In the genomic region with DNA sequence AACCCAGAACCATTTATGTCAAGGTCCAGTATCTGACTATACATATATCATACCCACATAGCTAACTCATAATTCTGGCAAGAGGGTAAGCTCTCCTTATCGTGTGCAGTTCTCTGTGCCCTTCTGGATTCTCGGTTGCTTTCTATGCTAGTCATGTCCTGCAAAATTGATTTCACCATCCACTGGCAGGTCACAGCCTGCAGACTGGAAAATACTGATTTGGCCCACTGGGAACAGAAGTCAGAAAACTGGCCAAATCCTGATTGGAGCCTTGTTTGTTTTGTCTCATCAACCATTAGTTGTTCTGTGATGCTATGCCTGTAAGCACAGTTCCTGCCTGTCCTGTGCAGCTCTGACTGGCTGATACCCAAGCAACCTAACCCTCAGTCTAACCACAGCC, we compare ENCODE assay signal across 28 mouse cellular contexts. TPM values are rescaled to one million over a fixed set of nuclear protein-coding genes. Genes with fewer than 3 reads are reported as not detected.
DNase-seq lines count a peak whose midpoint lies in the region; ATAC-seq and TF ChIP-seq lines count a peak whose summit lies in the region.
"Had no signal": no experiment of that assay in that cellular context is flagged by ENCODE, and none has a peak within 500 bp of the region (broad histone marks: within the 10 kb centered on the region; RNA-seq: fewer than 3 reads in every experiment).

No protein-coding gene starts in this region.

- no peak for TF ChIP-seq POLR2A in liver, adult 2 months (IDR thresholded peaks at IDR 0.05; ENCODE audit: extremely low read depth, insufficient read depth, low read length)

- H3K4me2 ChIP-seq in liver, embryonic 12.5 days: no peak overlapping the region
- H3K4me2 ChIP-seq: embryonic facial prominence, embryonic 13.5 days; embryonic facial prominence, embryonic 15.5 days; forebrain, embryonic 13.5 days; forebrain, embryonic 15.5 days had no signal

- no peak for TF ChIP-seq CTCF in liver, adult 2 months (IDR thresholded peaks at IDR 0.05; ENCODE audit: low read depth, low read length)

- no peaks in the 10 kb centered on the region for H3K27me3 ChIP-seq in liver, adult 2 months (ENCODE audit: control insufficient read depth, insufficient read depth, low read length)
- peaks cover 35% of the 10 kb centered on the region for H3K27me3 ChIP-seq in liver, embryonic 12.5 days (replicated peaks)
- H3K27me3 ChIP-seq: CH12.LX; embryonic facial prominence, embryonic 13.5 days; embryonic facial prominence, embryonic 15.5 days; forebrain, embryonic 13.5 days; forebrain, embryonic 15.5 days; Patski had no signal

- ATAC-seq in liver, embryonic 12.5 days: no peak
- ATAC-seq: activated CD4-positive, CD25-positive, alpha-beta regulatory T cell, adult 4 months; CD4-positive, CD25-positive, alpha-beta regulatory T cell, adult 4 months; forebrain, embryonic 13.5 days; forebrain, embryonic 15.5 days; forebrain, postnatal 0 days; Patski had no signal

- H3K4me3 ChIP-seq in liver, adult 2 months (ENCODE audit: insufficient read depth, low read depth, low read length): no peak overlapping the region
- no peak overlapping the region for H3K4me3 ChIP-seq in liver, embryonic 12.5 days
- H3K4me3 ChIP-seq: embryonic facial prominence, embryonic 13.5 days; embryonic facial prominence, embryonic 15.5 days; erythroblast, embryonic 14.5 days; forebrain, embryonic 13.5 days; forebrain, embryonic 15.5 days had no signal

- H3K79me2 ChIP-seq in liver, adult 2 months (ENCODE audit: control insufficient read depth, insufficient read depth, low read length): no peaks in the 10 kb centered on the region

- no peaks in the 10 kb centered on the region for H3K36me3 ChIP-seq in liver, adult 2 months (ENCODE audit: control insufficient read depth, insufficient read depth, low read length)
- H3K36me3 ChIP-seq in liver, embryonic 12.5 days: no peaks in the 10 kb centered on the region
- H3K36me3 ChIP-seq: embryonic facial prominence, embryonic 13.5 days; embryonic facial prominence, embryonic 15.5 days; forebrain, embryonic 15.5 days; G1E had no signal

- H3K27ac ChIP-seq in liver, adult 2 months (replicated peaks; ENCODE audit: insufficient read depth, low read depth, low read length): no peak overlapping the region
- no peak overlapping the region for H3K27ac ChIP-seq in liver, embryonic 12.5 days
- H3K27ac ChIP-seq: embryonic facial prominence, embryonic 13.5 days; embryonic facial prominence, embryonic 15.5 days; forebrain, embryonic 13.5 days; forebrain, embryonic 15.5 days had no signal

- DNase-seq in adrenal gland, postnatal 10 days: peak; percentile 43
- no peak for DNase-seq in adrenal gland, postnatal 14 days
- peak; percentile 92 for DNase-seq in liver, adult 2 months (ENCODE audit: extremely low read depth, low read depth, low spot score)
- DNase-seq in adipocyte (ENCODE audit: low spot score): peak; percentile 86
- DNase-seq in gonadal fat pad, adult 2 months (ENCODE audit: low read depth): peak; percentile 69
- DNase-seq in left cerebral cortex, adult 18-20 months (ENCODE audit: low spot score in 2 of 2): no peak
- DNase-seq: adrenal gland, adult 2 months; adrenal gland, postnatal 25 days; B cell, adult 2 months; cerebellum, adult 11 months; cerebellum, adult 18-20 months; cerebellum, adult 8-10 months; cerebellum, adult 9-11 months; cerebellum, postnatal 14 days; cerebellum, postnatal 36 days; embryo, embryonic 11 days; forebrain, postnatal 0 days had no signal

- H3K9me3 ChIP-seq in liver, embryonic 12.5 days (replicated peaks): no peaks in the 10 kb centered on the region; the same call in 1 of the 2 replicates
- H3K9me3 ChIP-seq: embryonic facial prominence, embryonic 13.5 days; embryonic facial prominence, embryonic 15.5 days; forebrain, embryonic 13.5 days; forebrain, embryonic 15.5 days had no signal

- H3K4me1 ChIP-seq in liver, adult 2 months (ENCODE audit: control insufficient read depth, insufficient read depth, low read length): peaks cover 5% of the 10 kb centered on the region; the same call in 1 of the 2 replicates
- peaks cover 19% of the 10 kb centered on the region for H3K4me1 ChIP-seq in liver, embryonic 12.5 days

- WGBS in liver, adult 2 months: 16% methylated on average over 2 of the region's 2 CpGs
- WGBS in liver, embryonic 12.5 days (ENCODE audit: insufficient replicate concordance): 57% methylated on average over 2 of the region's 2 CpGs

- no peak overlapping the region for H3K9ac ChIP-seq in liver, adult 2 months (ENCODE audit: low read depth, low read length)
- no peak overlapping the region for H3K9ac ChIP-seq in liver, embryonic 12.5 days
- H3K9ac ChIP-seq: embryonic facial prominence, embryonic 13.5 days; embryonic facial prominence, embryonic 15.5 days; forebrain, embryonic 13.5 days; forebrain, embryonic 15.5 days; forebrain, postnatal 0 days had no signal

RNA-seq across cellular contexts. Expression of gene Castor2, which starts 3.7 kb away (rescaled TPM):
- 10 to 100 TPM; 14.0 to 19.7 TPM for total RNA-seq in adrenal gland, postnatal 10 days (2021)
- total RNA-seq in adrenal gland, postnatal 14 days (2021): 11.2 and 12.9 TPM in 2 replicates
- total RNA-seq in liver, adult 2 months (2014; rRNA removed): 0.28 and 0.40 TPM in 2 replicates
- polyA plus RNA-seq in liver, adult 2 months (2012; rRNA removed): 0.81 and 0.97 TPM in 2 replicates
- polyA plus RNA-seq in liver, embryonic 12.5 days (2016; fragmentation: Nextera tagmentation; extraction: Ambion mirVana): 1.1 and 1.2 TPM in 2 replicates
- polyA plus RNA-seq in gonadal fat pad, adult 2 months (2012; rRNA removed): 5.8 and 7.5 TPM in 2 replicates
- 10 to 100 TPM; 71.2 to 88.0 TPM for total RNA-seq in left cerebral cortex, adult 18-20 months (2021)
- polyA plus RNA-seq: G1E had no signal

Comparison
In these comparisons a context has a peak if more than half of its experiments do, and no peak if none do; other contexts are left out.
1. DNase-seq: peak in adrenal gland, postnatal 10 days (single experiment), liver, adult 2 months (single experiment), adipocyte (single experiment) and gonadal fat pad, adult 2 months (single experiment); none in adrenal gland, postnatal 14 days (single experiment) and left cerebral cortex, adult 18-20 months (0 of 2).